Mouse (Mus musculus) E14TG2a.4 (cell line): ENCODE data around the gene Map7.

ENCODE experiments used
- H3K27me3 ChIP-seq: 2 replicates; pipeline ENCODE4 v1.6.1; 2014; ENCODE audit warnings: low read length, control low read depth; ENCODE audit not compliant: insufficient read depth
- H3K36me3 ChIP-seq: 2 replicates; pipeline ENCODE4 v1.6.1; 2014; ENCODE audit warnings: low read length, control low read depth; ENCODE audit not compliant: insufficient read depth
- H3K4me1 ChIP-seq: replicated peaks from 2 replicates; pipeline ENCODE4 v1.6.1; 2014; ENCODE audit warnings: low read depth, low read length, control low read depth
- H3K4me3 ChIP-seq: replicated peaks from 2 replicates; pipeline ENCODE4 v1.5.1; 2014; ENCODE audit warnings: mild to moderate bottlenecking, low read length
- H3K9me3 ChIP-seq: 2 replicates; pipeline ENCODE4 v1.6.1; 2014; ENCODE audit warnings: low read length, control low read depth
- CTCF ChIP-seq: conservative IDR thresholded peaks from 2 replicates; pipeline ENCODE4 v1.5.1; 2014; ENCODE audit warnings: low read length
- NANOG ChIP-seq: IDR thresholded peaks from 2 replicates; pipeline ENCODE4 v1.6.1; 2014; ENCODE audit warnings: borderline replicate concordance, low read length, mixed read lengths
- POU5F1 ChIP-seq: IDR thresholded peaks from 2 replicates; pipeline ENCODE4 v1.6.1; 2014; ENCODE audit warnings: low read length, borderline replicate concordance

Gene Map7

GRCm38 (mm10) chr10:20243321-20243720 lies 95.0 kb downstream of the Map7 start:
- Histone ChIP-seq H3K27me3 (no peaks in the 10 kb centered on the region), H3K9me3 (no peaks in the 10 kb centered on the region), H3K4me3 (no peak overlapping the region), H3K4me1 (peaks cover 21% of the 10 kb centered on the region), H3K36me3 (peaks cover 50% of the 10 kb centered on the region)
- TF ChIP-seq POU5F1 = no peak
- TF ChIP-seq NANOG = no peak
- TF ChIP-seq CTCF = no peak

GRCm38 (mm10) chr10:20245082-20245481 lies 96.8 kb downstream of the Map7 start:
- no peak overlapping the region for H3K4me3 ChIP-seq
- H3K36me3 ChIP-seq = peaks cover 66% of the 10 kb centered on the region
- H3K27me3 ChIP-seq = no peaks in the 10 kb centered on the region
- H3K9me3 ChIP-seq = no peaks in the 10 kb centered on the region
- peaks cover 21% of the 10 kb centered on the region for H3K4me1 ChIP-seq
- TF ChIP-seq CTCF = no peak
- TF ChIP-seq POU5F1 = no peak
- no peak for TF ChIP-seq NANOG

- Histone ChIP-seq H3K27me3 (no peaks in the 10 kb centered on the region), H3K9me3 (no peaks in the 10 kb centered on the region), H3K4me1 (peaks cover 2% of the 10 kb centered on the region), H3K36me3 (peaks cover 85% of the 10 kb centered on the region), H3K4me3 (no peak overlapping the region)
- no peak for TF ChIP-seq POU5F1
- no peak for TF ChIP-seq CTCF
- TF ChIP-seq NANOG = no peak
Measured at GRCm38 (mm10) chr10:20249091-20249490, 100.8 kb downstream of the Map7 start.

GRCm38 (mm10) chr10:20255579-20255978 lies 107.3 kb downstream of the Map7 start:
- Histone ChIP-seq H3K27me3 (no peaks in the 10 kb centered on the region), H3K4me3 (no peak overlapping the region), H3K9me3 (no peaks in the 10 kb centered on the region), H3K36me3 (peaks cover 82% of the 10 kb centered on the region), H3K4me1 (peaks cover 10% of the 10 kb centered on the region)
- no peak for TF ChIP-seq POU5F1
- no peak for TF ChIP-seq CTCF
- TF ChIP-seq NANOG = no peak

- Histone ChIP-seq H3K4me1 (peaks cover 10% of the 10 kb centered on the region), H3K27me3 (no peaks in the 10 kb centered on the region), H3K36me3 (peaks cover 81% of the 10 kb centered on the region), H3K9me3 (no peaks in the 10 kb centered on the region), H3K4me3 (no peak overlapping the region)
- TF ChIP-seq POU5F1 (no peak), CTCF (no peak), NANOG (no peak)
Measured at GRCm38 (mm10) chr10:20257054-20257643, 108.9 kb downstream of the Map7 start.

- H3K9me3 ChIP-seq = no peaks in the 10 kb centered on the region
Measured at GRCm38 (mm10) chr10:20257721-20258720, 109.8 kb downstream of the Map7 start.

GRCm38 (mm10) chr10:20259476-20259875 lies 111.2 kb downstream of the Map7 start:
- TF ChIP-seq NANOG (no peak), POU5F1 (no peak), CTCF (no peak)
- H3K36me3 ChIP-seq = peaks cover 69% of the 10 kb centered on the region
- H3K4me1 ChIP-seq = peaks cover 17% of the 10 kb centered on the region
- no peaks in the 10 kb centered on the region for H3K9me3 ChIP-seq
- no peak overlapping the region for H3K4me3 ChIP-seq
- H3K27me3 ChIP-seq = no peaks in the 10 kb centered on the region

More at GRCm38 (mm10) chr10:20257721-20258720, 109.8 kb downstream of the Map7 start:
- no peaks in the 10 kb centered on the region for H3K27me3 ChIP-seq
- H3K4me1 ChIP-seq = peaks cover 10% of the 10 kb centered on the region
- H3K4me3 ChIP-seq = no peak overlapping the region
- H3K36me3 ChIP-seq = peaks cover 78% of the 10 kb centered on the region
- no peak for TF ChIP-seq NANOG
- TF ChIP-seq POU5F1 = no peak
- TF ChIP-seq CTCF = no peak

- Histone ChIP-seq H3K9me3 (no peaks in the 10 kb centered on the region), H3K4me1 (peaks cover 19% of the 10 kb centered on the region), H3K36me3 (peaks cover 59% of the 10 kb centered on the region), H3K27me3 (no peaks in the 10 kb centered on the region), H3K4me3 (no peak overlapping the region)
- TF ChIP-seq POU5F1 (no peak), NANOG (no peak), CTCF (no peak)
Measured at GRCm38 (mm10) chr10:20262896-20263295, 114.6 kb downstream of the Map7 start.

GRCm38 (mm10) chr10:20264479-20264878 lies 116.2 kb downstream of the Map7 start:
- Histone ChIP-seq H3K4me1 (peaks cover 19% of the 10 kb centered on the region), H3K27me3 (no peaks in the 10 kb centered on the region)
- TF ChIP-seq NANOG = peak; percentile 98
- TF ChIP-seq CTCF = no peak

More at GRCm38 (mm10) chr10:20264479-20264878, 116.2 kb downstream of the Map7 start:
- Histone ChIP-seq H3K4me3 (no peak overlapping the region), H3K9me3 (no peaks in the 10 kb centered on the region), H3K36me3 (peaks cover 66% of the 10 kb centered on the region)
